Mouse (Mus musculus): ENCODE results near the gene Inpp5e.

GRCm38 (mm10) chr2:26356678-26357077, 52.3 kb downstream of the Inpp5e start:
- TF ChIP-seq CTCF (IDR thresholded peaks at IDR 0.05; ENCODE audit: control insufficient read depth, insufficient read depth, insufficient replicate concordance, low read depth, low read length) (no peak), POLR2A (IDR thresholded peaks at IDR 0.05; ENCODE audit: control insufficient read depth, low read depth, low read length) (no peak)
